8 mouse cellular contexts compared by ENCODE assay signal in genomic region chr2:59830151-59830550, GRCm38 (mm10). TPM values are rescaled to one million over a fixed set of nuclear protein-coding genes. Genes with fewer than 3 reads are reported as not detected.
A peak's percentile ranks its signal among the peaks of the same experiment; 100 is the strongest.
DNase-seq lines count a peak whose midpoint lies in the region; ATAC-seq lines count a peak whose summit lies in the region.

No protein-coding gene starts in this region.

- peaks cover 12% of the 10 kb centered on the region for H3K36me3 ChIP-seq in heart, embryonic 15.5 days
- H3K36me3 ChIP-seq in limb, embryonic 15.5 days: peaks cover 39% of the 10 kb centered on the region
- peaks cover 4% of the 10 kb centered on the region; the same call in 1 of the 2 replicates for H3K36me3 ChIP-seq in neural tube, embryonic 15.5 days

- no peak for DNase-seq in frontal cortex, postnatal 10 days (ENCODE audit: low spot score in 2 of 2)
- DNase-seq in embryo, embryonic 11 days: peak; percentile 80
- DNase-seq in thymus, postnatal 36 days: no peak
- no peak for DNase-seq in right cerebral cortex, adult 18-20 months

- H3K27ac ChIP-seq in heart, embryonic 15.5 days: peak overlapping the region; percentile 94
- peak overlapping the region; percentile 74; the same call in 1 of the 2 replicates for H3K27ac ChIP-seq in limb, embryonic 15.5 days
- H3K27ac ChIP-seq in neural tube, embryonic 15.5 days (replicated peaks): no peak overlapping the region

- peak overlapping the region; percentile 11; the same call in 1 of the 2 replicates for H3K4me2 ChIP-seq in heart, embryonic 15.5 days
- H3K4me2 ChIP-seq in limb, embryonic 15.5 days: no peak overlapping the region
- H3K4me2 ChIP-seq in neural tube, embryonic 15.5 days: no peak overlapping the region

- peaks cover 86% of the 10 kb centered on the region for H3K4me1 ChIP-seq in heart, embryonic 15.5 days (replicated peaks)
- H3K4me1 ChIP-seq in limb, embryonic 15.5 days: peaks cover 29% of the 10 kb centered on the region
- peaks cover 21% of the 10 kb centered on the region for H3K4me1 ChIP-seq in neural tube, embryonic 15.5 days

- WGBS in heart, embryonic 15.5 days: 22% methylated on average over 9 of the region's 9 CpGs
- 26% methylated on average over 9 of the region's 9 CpGs for WGBS in limb, embryonic 15.5 days
- WGBS in neural tube, embryonic 15.5 days: 33% methylated on average over 9 of the region's 9 CpGs

- H3K4me3 ChIP-seq in heart, embryonic 15.5 days: no peak overlapping the region
- no peak overlapping the region for H3K4me3 ChIP-seq in limb, embryonic 15.5 days
- no peak overlapping the region for H3K4me3 ChIP-seq in neural tube, embryonic 15.5 days (replicated peaks)

- no peaks in the 10 kb centered on the region for H3K27me3 ChIP-seq in heart, embryonic 15.5 days
- H3K27me3 ChIP-seq in limb, embryonic 15.5 days: no peaks in the 10 kb centered on the region
- H3K27me3 ChIP-seq in neural tube, embryonic 15.5 days (replicated peaks): no peaks in the 10 kb centered on the region

- H3K9ac ChIP-seq in heart, embryonic 15.5 days: peak overlapping the region; percentile 32
- H3K9ac ChIP-seq in limb, embryonic 15.5 days: no peak overlapping the region
- H3K9ac ChIP-seq in neural tube, embryonic 15.5 days (replicated peaks): no peak overlapping the region

- no peaks in the 10 kb centered on the region for H3K9me3 ChIP-seq in heart, embryonic 15.5 days (replicated peaks)
- H3K9me3 ChIP-seq in limb, embryonic 15.5 days: no peaks in the 10 kb centered on the region
- H3K9me3 ChIP-seq in neural tube, embryonic 15.5 days (replicated peaks): no peaks in the 10 kb centered on the region

- peak; percentile 29; the same call in 1 of the 2 replicates for ATAC-seq in frontal cortex, adult (ENCODE audit: low TSS enrichment)
- ATAC-seq in heart, embryonic 15.5 days (replicated peaks; ENCODE audit: insufficient number of reproducible peaks, insufficient read depth, low FRiP score, low read depth): peak; percentile 48
- ATAC-seq in limb, embryonic 15.5 days (ENCODE audit: insufficient number of reproducible peaks, low FRiP score, low TSS enrichment, low read depth): no peak
- ATAC-seq in neural tube, embryonic 15.5 days (ENCODE audit: low FRiP score): peak; percentile 73

RNA-seq across cellular contexts. Expression of gene Wdsub1, which starts 52.2 kb away (rescaled TPM):
- polyA plus RNA-seq in heart, embryonic 15.5 days (2015; fragmentation: Nextera tagmentation; extraction: Ambion mirVana): 46.2 TPM in 2 replicates
- polyA plus RNA-seq in limb, embryonic 15.5 days (2015; fragmentation: Nextera tagmentation; extraction: Ambion mirVana): 34.2 and 40.5 TPM in 2 replicates
- polyA plus RNA-seq in neural tube, embryonic 15.5 days (2015; fragmentation: Nextera tagmentation; extraction: Ambion mirVana): 15.9 and 20.0 TPM in 2 replicates
